Mouse (Mus musculus): ENCODE measurements at regions not wholly inside any gene's neighbourhood (a gene's known extent, or its start where the extent isn't known, plus 50 kb on each side); places are given as distances from the start of the nearest gene placed in this dataset.
"Not testable (repeated sequence)": the region's sequence is repeated elsewhere in the genome, so short reads cannot be mapped to it uniquely, and the experiment has no call there.

GRCm38 (mm10) chr11:27105920-27106319 is 512.1 kb upstream of the Vrk2 start:
- no peak overlapping the region for H3K4me3 ChIP-seq (ENCODE audit: low read depth, low read length)
- no peak overlapping the region for H3K4me2 ChIP-seq (ENCODE audit: low read depth, low read length)
- no peaks in the 10 kb centered on the region for H3K27me3 ChIP-seq (replicated peaks; ENCODE audit: control insufficient read depth, insufficient read depth, low read length)
- 34% methylated on average over 5 of the region's 5 CpGs for WGBS
- H3K36me3 ChIP-seq (ENCODE audit: control insufficient read depth, insufficient read depth, low read length) = no peaks in the 10 kb centered on the region
- H3K9ac ChIP-seq (ENCODE audit: low read depth, low read length) = no peak overlapping the region
- peak; percentile 87 for ATAC-seq (ENCODE audit: low read depth)
- no peaks in the 10 kb centered on the region for H3K9me3 ChIP-seq (ENCODE audit: control insufficient read depth, low read length)
- no peaks in the 10 kb centered on the region for H3K4me1 ChIP-seq (ENCODE audit: control insufficient read depth, insufficient read depth, low read length)
- no peak overlapping the region for H3K27ac ChIP-seq (replicated peaks; ENCODE audit: low read depth, low read length)
- peak; percentile 59 for DNase-seq (ENCODE audit: low spot score)

- no peak overlapping the region for H3K27ac ChIP-seq (replicated peaks; ENCODE audit: low read depth, low read length)
- no peak overlapping the region for H3K9ac ChIP-seq (ENCODE audit: low read depth, low read length)
- no peaks in the 10 kb centered on the region for H3K36me3 ChIP-seq (ENCODE audit: control insufficient read depth, insufficient read depth, low read length)
- no peaks in the 10 kb centered on the region for H3K9me3 ChIP-seq (ENCODE audit: control insufficient read depth, low read length)
- no peak for ATAC-seq (ENCODE audit: low read depth)
- no peak overlapping the region for H3K4me2 ChIP-seq (ENCODE audit: low read depth, low read length)
- no peak overlapping the region for H3K4me3 ChIP-seq (ENCODE audit: low read depth, low read length)
- no peak for DNase-seq (ENCODE audit: low spot score)
- H3K27me3 ChIP-seq (replicated peaks; ENCODE audit: control insufficient read depth, insufficient read depth, low read length) = no peaks in the 10 kb centered on the region
- no peaks in the 10 kb centered on the region for H3K4me1 ChIP-seq (ENCODE audit: control insufficient read depth, insufficient read depth, low read length)
Measured at GRCm38 (mm10) chr11:27102906-27103305, 509.1 kb upstream of the Vrk2 start.

GRCm38 (mm10) chr11:27102045-27102444 is 508.2 kb upstream of the Vrk2 start:
- Histone ChIP-seq H3K4me3 (ENCODE audit: low read depth, low read length) (no peak overlapping the region), H3K4me2 (ENCODE audit: low read depth, low read length) (no peak overlapping the region), H3K27me3 (replicated peaks; ENCODE audit: control insufficient read depth, insufficient read depth, low read length) (no peaks in the 10 kb centered on the region), H3K9ac (ENCODE audit: low read depth, low read length) (no peak overlapping the region), H3K9me3 (ENCODE audit: control insufficient read depth, low read length) (no peaks in the 10 kb centered on the region), H3K27ac (replicated peaks; ENCODE audit: low read depth, low read length) (no peak overlapping the region), H3K36me3 (ENCODE audit: control insufficient read depth, insufficient read depth, low read length) (no peaks in the 10 kb centered on the region), H3K4me1 (ENCODE audit: control insufficient read depth, insufficient read depth, low read length) (no peaks in the 10 kb centered on the region)
- DNase-seq (ENCODE audit: low spot score) (no peak), ATAC-seq (ENCODE audit: low read depth) (no peak)
- WGBS = 93% methylated on average over 2 of the region's 2 CpGs

GRCm38 (mm10) chr11:27096615-27097014 is 502.8 kb upstream of the Vrk2 start:
- Histone ChIP-seq H3K9ac (ENCODE audit: low read depth, low read length) (no peak overlapping the region), H3K9me3 (ENCODE audit: control insufficient read depth, low read length) (no peaks in the 10 kb centered on the region), H3K27me3 (replicated peaks; ENCODE audit: control insufficient read depth, insufficient read depth, low read length) (no peaks in the 10 kb centered on the region)

GRCm38 (mm10) chr11:27095460-27095859 is 501.7 kb upstream of the Vrk2 start:
- H3K27me3 ChIP-seq (replicated peaks; ENCODE audit: control insufficient read depth, insufficient read depth, low read length); H3K4me1 ChIP-seq (ENCODE audit: control insufficient read depth, insufficient read depth, low read length); ATAC-seq (ENCODE audit: low read depth); H3K9me3 ChIP-seq (ENCODE audit: control insufficient read depth, low read length); H3K4me3 ChIP-seq (ENCODE audit: low read depth, low read length); DNase-seq (ENCODE audit: low spot score); H3K4me2 ChIP-seq (ENCODE audit: low read depth, low read length); H3K27ac ChIP-seq (replicated peaks; ENCODE audit: low read depth, low read length); H3K36me3 ChIP-seq (ENCODE audit: control insufficient read depth, insufficient read depth, low read length); H3K9ac ChIP-seq (ENCODE audit: low read depth, low read length): not testable (repeated sequence)

More at GRCm38 (mm10) chr11:27096615-27097014, 502.8 kb upstream of the Vrk2 start:
- Histone ChIP-seq H3K4me1 (ENCODE audit: control insufficient read depth, insufficient read depth, low read length) (no peaks in the 10 kb centered on the region), H3K36me3 (ENCODE audit: control insufficient read depth, insufficient read depth, low read length) (no peaks in the 10 kb centered on the region), H3K4me2 (ENCODE audit: low read depth, low read length) (no peak overlapping the region), H3K4me3 (ENCODE audit: low read depth, low read length) (no peak overlapping the region), H3K27ac (replicated peaks; ENCODE audit: low read depth, low read length) (no peak overlapping the region)
- no peak for DNase-seq (ENCODE audit: low spot score)
- ATAC-seq (ENCODE audit: low read depth) = no peak

- ATAC-seq (ENCODE audit: low read depth) (no peak), DNase-seq (ENCODE audit: low spot score) (no peak)
- Histone ChIP-seq H3K36me3 (ENCODE audit: control insufficient read depth, insufficient read depth, low read length) (no peaks in the 10 kb centered on the region), H3K9me3 (ENCODE audit: control insufficient read depth, low read length) (no peaks in the 10 kb centered on the region), H3K4me3 (ENCODE audit: low read depth, low read length) (no peak overlapping the region), H3K27ac (replicated peaks; ENCODE audit: low read depth, low read length) (no peak overlapping the region), H3K4me2 (ENCODE audit: low read depth, low read length) (no peak overlapping the region), H3K27me3 (replicated peaks; ENCODE audit: control insufficient read depth, insufficient read depth, low read length) (no peaks in the 10 kb centered on the region), H3K9ac (ENCODE audit: low read depth, low read length) (no peak overlapping the region), H3K4me1 (ENCODE audit: control insufficient read depth, insufficient read depth, low read length) (no peaks in the 10 kb centered on the region)
- WGBS = 85% methylated on average over 1 of the region's 1 CpGs
Measured at GRCm38 (mm10) chr11:27086516-27086915, 492.7 kb upstream of the Vrk2 start.

- no peak for DNase-seq (ENCODE audit: low spot score)
- Histone ChIP-seq H3K36me3 (ENCODE audit: control insufficient read depth, insufficient read depth, low read length) (no peaks in the 10 kb centered on the region), H3K27ac (replicated peaks; ENCODE audit: low read depth, low read length) (no peak overlapping the region), H3K4me3 (ENCODE audit: low read depth, low read length) (no peak overlapping the region), H3K27me3 (replicated peaks; ENCODE audit: control insufficient read depth, insufficient read depth, low read length) (no peaks in the 10 kb centered on the region), H3K4me2 (ENCODE audit: low read depth, low read length) (no peak overlapping the region), H3K4me1 (ENCODE audit: control insufficient read depth, insufficient read depth, low read length) (no peaks in the 10 kb centered on the region), H3K9me3 (ENCODE audit: control insufficient read depth, low read length) (no peaks in the 10 kb centered on the region), H3K9ac (ENCODE audit: low read depth, low read length) (no peak overlapping the region)
- no peak for ATAC-seq (ENCODE audit: low read depth)
Measured at GRCm38 (mm10) chr11:27081188-27081587, 487.4 kb upstream of the Vrk2 start.

GRCm38 (mm10) chr11:27070381-27070780 is 476.6 kb upstream of the Vrk2 start:
- H3K9ac ChIP-seq (ENCODE audit: low read depth, low read length) = no peak overlapping the region
- no peak overlapping the region for H3K4me3 ChIP-seq (ENCODE audit: low read depth, low read length)
- no peaks in the 10 kb centered on the region for H3K4me1 ChIP-seq (ENCODE audit: control insufficient read depth, insufficient read depth, low read length)
- no peaks in the 10 kb centered on the region for H3K9me3 ChIP-seq (ENCODE audit: control insufficient read depth, low read length)
- ATAC-seq (ENCODE audit: low read depth) (no peak), DNase-seq (ENCODE audit: low spot score) (no peak)
- H3K36me3 ChIP-seq (ENCODE audit: control insufficient read depth, insufficient read depth, low read length) = no peaks in the 10 kb centered on the region
- no peak overlapping the region for H3K4me2 ChIP-seq (ENCODE audit: low read depth, low read length)
- H3K27ac ChIP-seq (replicated peaks; ENCODE audit: low read depth, low read length) = no peak overlapping the region
- H3K27me3 ChIP-seq (replicated peaks; ENCODE audit: control insufficient read depth, insufficient read depth, low read length) = no peaks in the 10 kb centered on the region

GRCm38 (mm10) chr11:27027243-27027852 is 433.5 kb upstream of the Vrk2 start:
- H3K4me2 ChIP-seq (ENCODE audit: low read depth, low read length) = no peak overlapping the region
- no peaks in the 10 kb centered on the region for H3K4me1 ChIP-seq (ENCODE audit: control insufficient read depth, insufficient read depth, low read length)
- no peak overlapping the region for H3K4me3 ChIP-seq (ENCODE audit: low read depth, low read length)
- H3K9ac ChIP-seq (ENCODE audit: low read depth, low read length) = no peak overlapping the region
- DNase-seq (ENCODE audit: low spot score) (no peak), ATAC-seq (ENCODE audit: low read depth) (no peak)
- no peaks in the 10 kb centered on the region for H3K27me3 ChIP-seq (replicated peaks; ENCODE audit: control insufficient read depth, insufficient read depth, low read length)
- H3K9me3 ChIP-seq (ENCODE audit: control insufficient read depth, low read length) = no peaks in the 10 kb centered on the region
- no peaks in the 10 kb centered on the region for H3K36me3 ChIP-seq (ENCODE audit: control insufficient read depth, insufficient read depth, low read length)
- H3K27ac ChIP-seq (replicated peaks; ENCODE audit: low read depth, low read length) = no peak overlapping the region
- WGBS = 62% methylated on average over 1 of the region's 1 CpGs

Data from embryonic facial prominence, embryonic 14.5 days (tissue).